Mouse (Mus musculus): ENCODE measurements at regions not wholly inside any gene's neighbourhood (a gene's known extent, or its start where the extent isn't known, plus 50 kb on each side); places are given as distances from the start of the nearest gene placed in this dataset.

- no peak for DNase-seq (ENCODE audit: low spot score in 2 of 2)
These were observed 76.9 kb upstream of the Gk2 start for GRCm38 (mm10) chr5:97533733-97534132.

- DNase-seq (ENCODE audit: low spot score in 2 of 2): no peak
These were observed 70.7 kb upstream of the Gk2 start for GRCm38 (mm10) chr5:97527555-97527954.

Measured in gastrocnemius, postnatal 4 days (tissue).